Mouse (Mus musculus) skeletal muscle tissue, adult 2 months (tissue): ENCODE data around the gene Ankrd44.

Experiments used
- DNase-seq: peaks from one replicate; pipeline ENCODE4 v3.0.0-alpha.2; 2012; ENCODE audit warnings: low read depth, low spot score

Ankrd44 gene

GRCm38 (mm10) chr1:54922707-54923106 lies 3.5 kb downstream of the Ankrd44 start:
- no peak for DNase-seq

- DNase-seq: no peak
Observed at GRCm38 (mm10) chr1:54922025-54922574, 4.1 kb downstream of the Ankrd44 start.

- no peak for DNase-seq
Observed at GRCm38 (mm10) chr1:54920132-54920531, 6.1 kb downstream of the Ankrd44 start.

GRCm38 (mm10) chr1:54916456-54916855 lies 9.7 kb downstream of the Ankrd44 start:
- no peak for DNase-seq

- DNase-seq: no peak
Observed at GRCm38 (mm10) chr1:54914387-54914786, 11.8 kb downstream of the Ankrd44 start.

GRCm38 (mm10) chr1:54913379-54913873 lies 12.8 kb downstream of the Ankrd44 start:
- no peak for DNase-seq

GRCm38 (mm10) chr1:54913063-54913335 lies 13.2 kb downstream of the Ankrd44 start:
- DNase-seq: no peak

GRCm38 (mm10) chr1:54912290-54913062 lies 13.7 kb downstream of the Ankrd44 start:
- peak; percentile 57 for DNase-seq

- no peak for DNase-seq
Observed at GRCm38 (mm10) chr1:54911256-54911610, 15.0 kb downstream of the Ankrd44 start.

- no peak for DNase-seq
Observed at GRCm38 (mm10) chr1:54910489-54911255, 15.5 kb downstream of the Ankrd44 start.

- DNase-seq: no peak
Observed at GRCm38 (mm10) chr1:54908786-54909185, 17.4 kb downstream of the Ankrd44 start.

- no peak for DNase-seq
Observed at GRCm38 (mm10) chr1:54907066-54907639, 19.0 kb downstream of the Ankrd44 start.

GRCm38 (mm10) chr1:54906322-54906721 lies 19.9 kb downstream of the Ankrd44 start:
- no peak for DNase-seq

- DNase-seq: no peak
Observed at GRCm38 (mm10) chr1:54905632-54906031, 20.6 kb downstream of the Ankrd44 start.

- no peak for DNase-seq
Observed at GRCm38 (mm10) chr1:54904165-54904564, 22.0 kb downstream of the Ankrd44 start.

- peak; percentile 48 for DNase-seq
Observed at GRCm38 (mm10) chr1:54902689-54903246, 23.4 kb downstream of the Ankrd44 start.

- peak; percentile 85 for DNase-seq
Observed at GRCm38 (mm10) chr1:54901084-54901483, 25.1 kb downstream of the Ankrd44 start.

- DNase-seq: no peak
Observed at GRCm38 (mm10) chr1:54899247-54899646, 26.9 kb downstream of the Ankrd44 start.

GRCm38 (mm10) chr1:54898656-54899084 lies 27.5 kb downstream of the Ankrd44 start:
- no peak for DNase-seq

- no peak for DNase-seq
Observed at GRCm38 (mm10) chr1:54897726-54898125, 28.5 kb downstream of the Ankrd44 start.

- DNase-seq: no peak
Observed at GRCm38 (mm10) chr1:54896109-54897085, 29.8 kb downstream of the Ankrd44 start.
